Mouse (Mus musculus) cerebellum, adult 2 months (tissue): ENCODE results near the gene Sdk1.

Experiments
- CTCF ChIP-seq: fragments of 200-500 bp; IDR thresholded peaks from 2 replicates; pipeline ENCODE4 v1.5.1; 2011; ENCODE audit warnings: low read depth, mild to moderate bottlenecking, control low read depth, low read length, moderate library complexity, borderline replicate concordance; ENCODE audit not compliant: insufficient read depth
- POLR2A ChIP-seq: fragments of 200-500 bp; IDR thresholded peaks from 2 replicates; pipeline ENCODE4 v1.6.1; 2011; ENCODE audit warnings: low read length, control low read depth, borderline replicate concordance; ENCODE audit not compliant: insufficient read depth

DNA sequence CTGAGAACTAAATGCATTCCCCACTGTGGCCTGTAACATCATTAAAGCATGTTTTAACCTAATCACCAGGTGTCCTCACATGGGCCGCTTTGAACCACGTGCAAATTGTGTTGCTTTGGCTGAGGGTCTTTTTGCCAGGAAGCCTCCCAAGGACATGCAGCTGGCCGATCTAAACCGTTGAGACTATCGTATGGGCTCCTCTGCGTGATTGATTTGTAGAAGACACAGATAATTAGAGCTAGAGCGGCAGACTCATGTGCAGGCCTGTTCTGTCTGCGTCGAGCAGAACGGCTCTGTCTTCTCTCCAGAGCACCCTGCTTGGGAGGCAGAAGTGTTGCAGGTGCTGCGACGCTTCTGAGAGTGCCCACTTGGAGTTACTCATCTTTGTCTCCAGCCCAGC is 453.6 kb downstream of the Sdk1 start:
- TF ChIP-seq CTCF (no peak), POLR2A (no peak)
